Mouse (Mus musculus) G1E (cell line): ENCODE results near the gene Scgb3a1. TPM values are rescaled to one million over a fixed set of nuclear protein-coding genes. Genes with fewer than 3 reads are reported as not detected.
A peak's percentile ranks its signal among the peaks of the same experiment; 100 is the strongest.

Experiments
- ATAC-seq: 2 replicates; pipeline ENCODE4 v1.8.0; 2016; ENCODE audit warnings: mild to moderate bottlenecking; ENCODE audit not compliant: insufficient number of reproducible peaks, poor library complexity, low FRiP score, severe bottlenecking; ENCODE audit errors: extremely low read depth
- DNase-seq: peaks from one replicate; pipeline ENCODE4 v3.0.0; 2012; ENCODE audit warnings: low spot score
- H3K27me3 ChIP-seq: 2 replicates; pipeline ENCODE4 v1.6.1; 2012; ENCODE audit warnings: mild to moderate bottlenecking, low read length, inconsistent platforms; ENCODE audit not compliant: insufficient read depth
- H3K36me3 ChIP-seq: replicated peaks from 2 replicates; pipeline ENCODE3; 2012; ENCODE audit warnings: mild to moderate bottlenecking, inconsistent platforms
- H3K4me1 ChIP-seq: 2 replicates; pipeline ENCODE4 v1.6.1; 2012; ENCODE audit warnings: low read depth, low read length, inconsistent platforms, mixed read lengths; ENCODE audit not compliant: insufficient read depth
- H3K4me3 ChIP-seq: 2 replicates; pipeline ENCODE4 v1.5.1; 2012; ENCODE audit warnings: low read depth, mild to moderate bottlenecking, inconsistent platforms, low read length, moderate library complexity, mixed read lengths
- H3K9me3 ChIP-seq: replicated peaks from 2 replicates; pipeline ENCODE4 v1.6.1; 2012; ENCODE audit warnings: inconsistent platforms
- CTCF ChIP-seq: IDR thresholded peaks from 2 replicates; pipeline ENCODE4 v1.5.1; 2012; ENCODE audit warnings: low read depth, low read length, inconsistent platforms, mixed read lengths
- GATA1 ChIP-seq: IDR thresholded peaks from 2 replicates; pipeline ENCODE4 v1.6.1; 2012; ENCODE audit warnings: borderline replicate concordance, low read length, inconsistent platforms, mixed read lengths
- GATA2 ChIP-seq: IDR thresholded peaks from 2 replicates; pipeline ENCODE4 v1.6.1; 2012; ENCODE audit warnings: low read depth, low read length, inconsistent platforms, borderline replicate concordance
- POLR2AphosphoS5 ChIP-seq: IDR thresholded peaks from 2 replicates; pipeline ENCODE4 v1.6.1; 2012; ENCODE audit warnings: low read depth, low read length, inconsistent platforms; ENCODE audit not compliant: insufficient replicate concordance
- TAL1 ChIP-seq: conservative IDR thresholded peaks from 2 replicates; pipeline ENCODE4 v1.6.1; 2012; ENCODE audit warnings: low read depth, low read length, inconsistent platforms, mixed read lengths
- polyA plus RNA-seq: library from polyadenylated mRNA; stranded (reverse); fragments of >175 nt; gene quantifications from 2 replicates; pipeline ENCODE4 v1.2.3, GENCODE M21; 2012
- total RNA-seq, 2 experiments: library from RNA; stranded (forward) in 1 of 2; stranded (reverse) in 1 of 2; fragments of 200-1000 nt in 1 of 2; fragments of >200 nt in 1 of 2; fragmentation: Nextera tagmentation in 1 of 2; gene quantifications; 2 replicates each; pipeline ENCODE4 v1.2.3; 2014 to 2017

The Scgb3a1 gene
- total and polyA plus RNA-seq, 3 experiments = not detected

- no peak for ATAC-seq
- DNase-seq = peak; percentile 66
- Histone ChIP-seq H3K36me3 (peaks cover 25% of the 10 kb centered on the region), H3K27me3 (no peaks in the 10 kb centered on the region), H3K4me1 (peaks cover 63% of the 10 kb centered on the region), H3K4me3 (peak overlapping the region; percentile 99), H3K9me3 (no peaks in the 10 kb centered on the region)
- TF ChIP-seq GATA2 = no peak
- no peak for TF ChIP-seq POLR2AphosphoS5
- TF ChIP-seq GATA1 = no peak
- no peak for TF ChIP-seq TAL1
- TF ChIP-seq CTCF = no peak
Measured at GRCm38 (mm10) chr11:49711981-49712554, 48.7 kb downstream of the Scgb3a1 start.

- peaks cover 59% of the 10 kb centered on the region for H3K4me1 ChIP-seq
- no peak for TF ChIP-seq GATA2
- TF ChIP-seq GATA1 = no peak
- TF ChIP-seq TAL1 = no peak
- TF ChIP-seq POLR2AphosphoS5 = no peak
- TF ChIP-seq CTCF = no peak
Measured at GRCm38 (mm10) chr11:49712555-49713335, 49.3 kb downstream of the Scgb3a1 start, which contains the start of gene Cnot6. Gene Cnot6, minus strand, starts transcription at chr11:49712723.

GRCm38 (mm10) chr11:49713336-49714334, 50.2 kb downstream of the Scgb3a1 start:
- H3K4me1 ChIP-seq = peaks cover 54% of the 10 kb centered on the region

More at GRCm38 (mm10) chr11:49712555-49713335, 49.3 kb downstream of the Scgb3a1 start, which contains the start of gene Cnot6:
- DNase-seq (peak; percentile 93), ATAC-seq (peak; percentile 95)
- Histone ChIP-seq H3K36me3 (peaks cover 21% of the 10 kb centered on the region), H3K27me3 (no peaks in the 10 kb centered on the region), H3K9me3 (no peaks in the 10 kb centered on the region), H3K4me3 (peak within 1 kb of the TSS; percentile 99)

More at GRCm38 (mm10) chr11:49713336-49714334, 50.2 kb downstream of the Scgb3a1 start:
- DNase-seq (peak; percentile 8), ATAC-seq (no peak)
- Histone ChIP-seq H3K36me3 (peaks cover 16% of the 10 kb centered on the region), H3K4me3 (peak overlapping the region; percentile 99; the same call in 1 of the 2 replicates), H3K9me3 (no peaks in the 10 kb centered on the region), H3K27me3 (no peaks in the 10 kb centered on the region)
- no peak for TF ChIP-seq GATA1
- no peak for TF ChIP-seq GATA2
- no peak for TF ChIP-seq POLR2AphosphoS5

Other genes starting within 250 kb of the Scgb3a1 start
- gene Olfr1389, start 240.5 kb upstream of the Scgb3a1 start, total RNA-seq (2014; fragmentation: Nextera tagmentation) = not detected in 2 replicates
- 0.12 and 0.22 TPM in 2 replicates for gene Olfr1389, start 240.5 kb upstream of the Scgb3a1 start, total RNA-seq (2017)
- gene Olfr1389, start 240.5 kb upstream of the Scgb3a1 start, polyA plus RNA-seq = not detected in 2 replicates
- gene Olfr1388, start 227.0 kb upstream of the Scgb3a1 start, total RNA-seq (2014; fragmentation: Nextera tagmentation) = 0.87 and 0.98 TPM in 2 replicates
- gene Olfr1388, start 227.0 kb upstream of the Scgb3a1 start, total RNA-seq (2017) = 0.60 and 1.2 TPM in 2 replicates
- 0.04 and 0.12 TPM in 2 replicates for gene Olfr1388, start 227.0 kb upstream of the Scgb3a1 start, polyA plus RNA-seq
- gene Olfr1387, start 208.3 kb upstream of the Scgb3a1 start, total RNA-seq (2014; fragmentation: Nextera tagmentation) = not detected in 2 replicates
- gene Olfr1387, start 208.3 kb upstream of the Scgb3a1 start, total RNA-seq (2017) = 0.05 and 0.46 TPM in 2 replicates
- not detected in 2 replicates for gene Olfr1387, start 208.3 kb upstream of the Scgb3a1 start, polyA plus RNA-seq
- gene Olfr1386, start 198.6 kb upstream of the Scgb3a1 start, total RNA-seq (2014; fragmentation: Nextera tagmentation) = not detected in 2 replicates
- gene Olfr1386, start 198.6 kb upstream of the Scgb3a1 start, total RNA-seq (2017) = 0.22 and 0.23 TPM in 2 replicates
- not detected in 2 replicates for gene Olfr1386, start 198.6 kb upstream of the Scgb3a1 start, polyA plus RNA-seq
- not detected in 2 replicates for gene Olfr1385, start 174.5 kb upstream of the Scgb3a1 start, total RNA-seq (2014; fragmentation: Nextera tagmentation)
- gene Olfr1385, start 174.5 kb upstream of the Scgb3a1 start, total RNA-seq (2017) = 0.22 and 0.35 TPM in 2 replicates
- not detected in 2 replicates for gene Olfr1385, start 174.5 kb upstream of the Scgb3a1 start, polyA plus RNA-seq
- not detected in 2 replicates for gene Olfr1384, start 156.9 kb upstream of the Scgb3a1 start, total RNA-seq (2014; fragmentation: Nextera tagmentation)
- gene Olfr1384, start 156.9 kb upstream of the Scgb3a1 start, total RNA-seq (2017) = 0.05 and 0.06 TPM in 2 replicates
- gene Olfr1384, start 156.9 kb upstream of the Scgb3a1 start, polyA plus RNA-seq = not detected in 2 replicates
- not detected in 2 replicates for gene Olfr1383, start 144.0 kb upstream of the Scgb3a1 start, total RNA-seq (2014; fragmentation: Nextera tagmentation)
- 0.06 and 0.27 TPM in 2 replicates for gene Olfr1383, start 144.0 kb upstream of the Scgb3a1 start, total RNA-seq (2017)
- not detected in 2 replicates for gene Olfr1383, start 144.0 kb upstream of the Scgb3a1 start, polyA plus RNA-seq
- not detected in 2 replicates for gene Olfr1382, start 135.4 kb upstream of the Scgb3a1 start, total RNA-seq (2014; fragmentation: Nextera tagmentation)
- gene Olfr1382, start 135.4 kb upstream of the Scgb3a1 start, total RNA-seq (2017) = 0.11 and 0.12 TPM in 2 replicates
- not detected in 2 replicates for gene Olfr1382, start 135.4 kb upstream of the Scgb3a1 start, polyA plus RNA-seq
- not detected in 2 replicates for gene Olfr1381, start 120.2 kb upstream of the Scgb3a1 start, total RNA-seq (2014; fragmentation: Nextera tagmentation)
- gene Olfr1381, start 120.2 kb upstream of the Scgb3a1 start, total RNA-seq (2017) = 0.05 and 0.06 TPM in 2 replicates
- not detected in 2 replicates for gene Olfr1381, start 120.2 kb upstream of the Scgb3a1 start, polyA plus RNA-seq
- gene Olfr1380, start 106.7 kb upstream of the Scgb3a1 start, total RNA-seq (2014; fragmentation: Nextera tagmentation) = not detected in 2 replicates
- 0.16 TPM in 1 of 2 replicates, not detected in the other for gene Olfr1380, start 106.7 kb upstream of the Scgb3a1 start, total RNA-seq (2017)
- gene Olfr1380, start 106.7 kb upstream of the Scgb3a1 start, polyA plus RNA-seq = not detected in 2 replicates
- gene Flt4, start 54.3 kb upstream of the Scgb3a1 start, total RNA-seq (2014; fragmentation: Nextera tagmentation) = 0.15 and 0.44 TPM in 2 replicates
- under 0.01 and 0.12 TPM in 2 replicates for gene Flt4, start 54.3 kb upstream of the Scgb3a1 start, total RNA-seq (2017)
- 0.02 TPM in 2 replicates for gene Flt4, start 54.3 kb upstream of the Scgb3a1 start, polyA plus RNA-seq
- 155 and 165 TPM in 2 replicates for gene Cnot6, start 49.1 kb downstream of the Scgb3a1 start, total RNA-seq (2014; fragmentation: Nextera tagmentation)
- gene Cnot6, start 49.1 kb downstream of the Scgb3a1 start, total RNA-seq (2017) = 84.5 and 93.8 TPM in 2 replicates
- 44.0 and 61.0 TPM in 2 replicates for gene Cnot6, start 49.1 kb downstream of the Scgb3a1 start, polyA plus RNA-seq
- not detected in 2 replicates for gene Gfpt2, start 130.6 kb downstream of the Scgb3a1 start, total RNA-seq (2014; fragmentation: Nextera tagmentation)
- gene Gfpt2, start 130.6 kb downstream of the Scgb3a1 start, total RNA-seq (2017) = 0.22 and 0.23 TPM in 2 replicates
- gene Gfpt2, start 130.6 kb downstream of the Scgb3a1 start, polyA plus RNA-seq = not detected in 2 replicates
- 47.9 and 50.8 TPM in 2 replicates for gene Mapk9, start 183.1 kb downstream of the Scgb3a1 start, total RNA-seq (2014; fragmentation: Nextera tagmentation)
- gene Mapk9, start 183.1 kb downstream of the Scgb3a1 start, total RNA-seq (2017) = 29.3 and 39.1 TPM in 2 replicates
- 6.5 and 7.8 TPM in 2 replicates for gene Mapk9, start 183.1 kb downstream of the Scgb3a1 start, polyA plus RNA-seq
- gene Rasgef1c, start 238.2 kb downstream of the Scgb3a1 start, total RNA-seq (2014; fragmentation: Nextera tagmentation) = not detected in 2 replicates
- gene Rasgef1c, start 238.2 kb downstream of the Scgb3a1 start, total RNA-seq (2017) = 0.05 and 0.06 TPM in 2 replicates
- gene Rasgef1c, start 238.2 kb downstream of the Scgb3a1 start, polyA plus RNA-seq = not detected in 2 replicates